Mouse (Mus musculus) forelimb bud, embryonic 11.5 days (tissue): ENCODE results near the gene Zswim1.

ENCODE experiments used
- DNase-seq: peaks from one replicate; pipeline ENCODE4 v3.0.0-alpha.2; 2012; ENCODE audit warnings: low read depth, low spot score

Zswim1 gene

DNA sequence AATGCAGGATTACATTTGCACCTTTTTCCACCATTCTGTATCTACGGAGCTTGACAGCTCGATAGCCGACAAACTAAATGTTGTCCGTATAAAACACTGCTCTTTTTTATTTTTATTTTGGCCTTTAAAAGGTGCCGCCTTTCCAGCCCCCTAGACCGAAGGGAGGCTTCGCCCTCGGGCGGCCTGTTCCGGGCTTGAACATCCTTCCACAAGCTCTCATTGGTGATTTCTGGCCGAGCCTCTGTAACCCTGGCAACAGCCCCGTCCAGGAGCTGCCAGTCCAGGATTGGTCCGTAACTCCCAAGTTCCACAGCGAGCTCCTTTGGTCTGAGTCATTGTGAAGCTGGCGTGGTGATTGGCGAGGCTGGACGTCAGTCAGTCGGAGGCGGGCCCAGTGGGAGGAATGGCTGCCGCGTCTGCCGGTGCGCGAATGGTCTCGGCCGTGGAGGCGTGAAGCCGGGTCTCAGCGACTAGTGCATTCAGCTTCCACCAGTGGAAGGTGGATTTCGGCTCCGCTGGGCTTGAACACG lies at the start of gene Zswim1:
Gene Zswim1, plus strand, starts transcription at position 51 of the 530 bp plus-strand sequence.
- peak; percentile 98 for DNase-seq

DNA sequence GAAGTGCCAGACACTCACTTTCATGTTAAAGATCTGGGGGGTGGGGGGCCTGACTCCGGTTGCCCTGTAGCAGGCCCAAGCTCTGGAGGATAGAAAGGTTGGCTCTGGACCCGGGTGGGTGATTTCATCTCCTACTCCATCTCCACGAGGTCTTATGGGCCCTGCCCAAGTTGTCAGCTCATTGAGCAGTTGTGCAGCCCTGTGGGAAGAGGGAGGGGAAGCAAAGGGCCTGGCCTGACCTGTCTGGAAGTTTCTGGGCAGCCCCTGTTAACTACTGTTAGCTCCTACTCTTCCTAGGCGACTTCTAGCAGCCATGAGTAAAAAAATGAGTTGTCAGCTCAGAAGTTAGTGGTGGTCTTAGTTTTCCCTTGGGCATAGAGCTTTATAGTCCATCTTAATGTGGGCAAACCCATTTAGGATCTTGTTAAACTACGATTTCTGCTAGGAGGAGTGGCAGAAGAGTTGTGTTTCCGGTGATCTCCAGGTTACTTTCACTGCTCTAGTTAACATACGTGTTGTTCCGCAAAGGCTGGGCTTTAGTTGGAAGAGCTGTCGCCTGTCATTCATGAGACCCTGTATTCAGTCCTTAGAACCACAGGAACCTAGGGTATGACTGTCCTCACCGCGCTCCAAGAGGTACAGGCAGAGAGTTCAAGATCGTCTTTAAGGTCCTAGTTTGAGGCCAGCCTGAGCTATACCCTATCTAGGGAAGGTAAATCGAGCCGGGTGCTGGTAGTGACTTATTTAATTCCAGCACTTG lies 49.1 kb upstream of the Zswim1 start:
- DNase-seq, result no peak

DNA sequence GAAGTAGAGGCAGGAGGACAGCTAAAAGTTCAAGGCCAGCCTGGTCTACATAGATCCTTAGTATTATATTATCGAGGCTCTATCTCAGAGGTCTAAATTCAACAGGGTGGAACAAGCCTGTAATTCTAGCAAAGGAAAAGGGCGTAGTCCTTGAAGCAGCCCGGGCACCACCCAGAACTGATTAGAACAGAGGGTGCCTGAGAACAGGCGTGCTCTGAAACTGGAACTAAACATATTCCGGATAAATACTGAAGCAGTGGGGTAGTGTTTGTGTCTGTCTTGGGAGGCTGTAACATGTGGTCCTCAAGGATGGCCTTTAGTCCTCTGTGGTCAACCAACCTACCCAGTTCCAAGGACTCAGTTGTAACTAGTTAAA lies 48.5 kb upstream of the Zswim1 start:
- no peak for DNase-seq

DNA sequence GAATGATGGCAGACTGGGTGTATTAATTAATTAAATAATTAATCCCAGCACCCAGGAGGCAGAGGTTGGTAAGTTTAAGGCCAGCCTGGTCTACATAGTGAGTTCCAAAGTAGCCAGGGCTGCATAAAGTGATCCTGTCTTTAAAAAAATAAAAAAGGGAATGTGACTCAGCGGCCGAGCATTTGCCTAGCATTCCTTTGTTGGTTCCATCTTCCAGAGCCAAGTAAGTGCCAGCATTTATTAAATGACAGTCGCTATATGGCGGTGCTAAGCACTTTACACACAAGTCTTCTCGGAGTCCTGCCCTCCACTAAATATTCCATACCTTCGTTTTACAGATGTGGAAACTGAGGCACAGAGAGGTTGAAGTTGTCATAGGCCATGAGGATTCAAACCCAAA lies 46.4 kb upstream of the Zswim1 start:
- DNase-seq, result no peak

DNA sequence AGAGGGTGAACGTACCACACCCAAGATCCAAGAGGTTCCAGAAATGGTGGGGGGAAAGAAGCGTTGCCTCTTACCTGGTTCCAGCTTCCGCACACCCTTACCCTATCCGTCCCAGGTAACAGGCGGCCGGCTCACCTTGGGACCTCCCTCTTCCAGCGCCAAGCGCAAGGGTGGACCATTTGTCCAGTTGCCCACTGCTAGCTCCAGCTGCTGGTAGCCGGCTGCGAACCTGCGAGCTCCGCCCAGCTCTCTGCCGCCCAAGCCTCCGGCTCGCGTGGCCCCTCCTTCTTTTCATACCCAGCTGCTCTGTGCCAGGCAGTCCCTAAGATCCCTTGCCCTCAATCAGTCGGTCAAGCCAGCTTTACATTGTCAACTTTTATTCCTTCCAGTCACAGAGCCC lies 45.7 kb upstream of the Zswim1 start:
- DNase-seq, result no peak

DNA sequence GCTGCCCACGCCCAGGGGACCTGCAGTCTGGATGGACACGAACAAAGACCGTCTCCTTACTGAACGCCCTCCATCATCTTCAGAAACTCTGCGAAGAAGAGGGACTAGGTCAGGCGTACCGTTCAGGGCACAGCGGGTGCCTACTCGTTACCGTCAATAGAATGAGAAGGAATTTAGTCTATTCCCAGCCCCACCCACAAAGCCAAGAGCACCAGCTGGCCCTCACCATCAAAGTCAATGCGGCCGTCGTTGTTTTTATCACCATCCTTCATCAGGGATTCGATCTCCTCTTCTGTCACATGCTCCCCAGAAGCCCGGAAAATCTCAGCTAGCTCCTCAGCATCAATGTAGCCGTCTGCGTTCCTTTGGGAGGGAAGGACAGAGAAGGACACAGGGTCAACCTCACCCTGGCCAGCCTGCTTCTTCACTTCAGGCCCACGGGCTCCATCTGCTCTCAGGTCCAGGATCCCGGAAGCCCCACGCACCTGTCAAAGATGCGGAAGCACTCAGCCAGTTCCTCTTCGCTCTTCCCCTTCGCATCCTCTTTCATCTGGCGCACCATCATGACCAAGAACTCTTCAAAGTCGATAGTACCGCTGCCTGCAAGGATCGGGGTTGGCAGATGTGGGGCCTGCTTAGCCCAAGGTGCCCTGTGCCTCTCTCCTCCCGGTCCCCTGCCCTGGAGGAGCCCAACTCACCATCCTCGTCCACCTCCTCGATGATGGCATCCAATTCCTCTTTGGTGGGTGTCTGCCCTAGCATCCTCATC lies 45.1 kb upstream of the Zswim1 start:
- no peak for DNase-seq

DNA sequence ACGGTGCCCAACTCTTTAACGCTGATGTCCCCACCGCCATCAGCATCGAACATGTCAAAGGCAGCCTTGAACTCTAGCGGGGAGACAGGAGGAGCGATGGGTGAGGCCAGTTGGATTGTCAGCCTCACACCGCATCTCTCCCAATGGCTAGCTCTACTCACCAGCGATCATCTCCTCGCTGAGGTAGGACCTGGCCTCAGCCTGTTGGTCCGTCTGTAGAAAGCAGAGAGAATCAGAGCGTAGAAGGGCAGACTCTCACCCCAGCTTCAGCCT lies 44.5 kb upstream of the Zswim1 start:
- DNase-seq, result no peak

DNA sequence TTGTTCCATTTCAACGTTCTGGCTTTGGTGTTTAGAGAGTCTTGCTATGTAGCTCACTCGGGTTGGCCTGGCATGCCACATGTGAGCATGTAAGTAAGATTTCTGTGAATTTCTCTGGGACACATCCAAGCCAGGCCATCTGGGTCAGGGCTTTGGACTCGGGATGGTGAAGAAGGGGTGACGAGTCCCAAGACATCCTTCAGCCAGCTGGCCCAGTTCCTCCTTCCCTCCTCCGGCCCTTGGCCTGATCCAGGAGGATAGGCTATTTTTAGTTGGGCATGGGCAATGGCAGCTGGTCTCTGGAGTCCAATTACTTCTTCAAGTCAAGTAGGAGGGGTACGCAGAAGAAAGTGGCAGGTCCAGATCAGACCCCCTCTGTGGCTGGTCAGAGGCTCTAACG lies 43.7 kb upstream of the Zswim1 start:
- no peak for DNase-seq

DNA sequence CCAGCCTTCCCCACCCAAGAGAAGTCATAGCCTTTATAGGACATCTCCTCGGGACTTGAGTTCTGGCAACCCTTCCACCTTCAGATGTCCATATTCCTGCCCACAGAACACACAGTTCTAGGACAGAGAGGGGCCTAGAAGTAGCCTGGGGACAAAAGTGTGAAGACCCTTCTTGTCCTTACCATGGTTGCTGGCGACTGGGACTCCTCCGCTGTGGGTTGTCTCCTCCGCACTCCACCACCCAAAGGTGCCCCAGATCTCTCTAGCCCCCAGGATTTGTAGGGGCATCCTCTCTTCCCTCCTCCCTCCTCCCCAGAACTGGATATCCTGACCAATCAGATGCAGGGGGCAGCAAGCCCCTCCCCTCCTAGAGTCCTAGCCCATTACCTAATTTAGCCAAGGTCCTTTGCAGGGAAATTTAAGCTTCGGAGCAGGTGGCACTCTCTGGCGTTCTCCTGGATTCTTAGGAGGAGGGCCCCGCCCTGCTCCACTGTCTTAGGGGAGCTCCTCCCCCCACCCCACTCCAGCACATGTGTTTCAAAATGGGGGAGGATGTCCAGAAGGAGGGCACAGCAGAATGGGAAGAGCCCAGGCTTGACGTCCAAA lies 42.9 kb upstream of the Zswim1 start, which contains the start of gene Tnnc2:
Gene Tnnc2, minus strand, starts transcription at position 487 of the 606 bp plus-strand sequence.
- no peak for DNase-seq

DNA sequence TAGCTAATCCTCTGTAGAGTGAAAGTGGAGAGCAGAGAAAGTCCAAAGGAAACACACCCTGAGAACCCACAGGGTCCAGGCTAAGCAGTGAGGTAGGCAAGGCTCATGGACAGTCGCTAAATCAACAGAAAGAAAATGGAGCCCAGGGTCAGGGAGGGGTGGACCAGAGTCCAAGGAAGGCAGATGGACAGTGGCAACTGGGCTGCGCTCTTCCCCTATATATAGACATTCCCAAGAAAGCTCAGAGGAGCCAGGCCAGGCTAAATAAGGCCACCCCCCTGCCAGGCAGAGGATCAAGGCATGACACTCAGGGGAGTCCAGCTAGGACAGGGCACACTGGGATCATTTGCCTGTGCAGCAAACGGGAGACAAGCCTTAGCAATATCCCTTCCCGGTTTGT lies 40.6 kb upstream of the Zswim1 start:
- no peak for DNase-seq

DNA sequence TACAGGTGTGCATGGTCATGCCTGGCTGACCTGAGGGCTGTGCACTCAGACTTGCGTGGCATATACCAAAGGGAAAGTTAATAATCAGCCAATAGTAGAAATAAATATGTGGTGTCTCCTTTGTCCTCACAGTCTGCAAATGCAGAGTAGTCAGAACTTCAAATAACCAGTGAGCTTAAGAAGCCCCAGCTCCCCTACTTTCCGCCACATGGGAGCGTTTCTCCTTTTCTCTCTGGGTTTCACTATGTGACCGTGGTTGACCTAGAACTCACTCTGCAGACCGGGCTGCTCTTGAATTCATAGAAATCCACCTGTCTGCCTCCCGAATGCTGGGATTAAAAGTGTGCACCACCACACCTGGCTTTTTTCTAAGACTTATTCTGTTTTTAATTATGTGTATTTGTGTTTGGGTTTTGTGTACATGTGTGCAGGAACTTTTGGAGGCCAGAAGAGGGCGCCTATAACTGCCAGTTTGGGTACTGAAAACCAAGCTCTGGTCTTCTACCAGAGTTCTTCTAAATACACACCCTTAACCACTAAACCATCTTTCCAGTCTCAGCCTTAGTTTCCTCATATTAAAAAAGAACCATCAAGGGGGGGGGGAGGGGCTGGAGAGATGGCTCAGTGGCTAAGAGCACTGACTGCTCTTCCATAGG lies 38.4 kb upstream of the Zswim1 start:
- DNase-seq, result peak; percentile 11

DNA sequence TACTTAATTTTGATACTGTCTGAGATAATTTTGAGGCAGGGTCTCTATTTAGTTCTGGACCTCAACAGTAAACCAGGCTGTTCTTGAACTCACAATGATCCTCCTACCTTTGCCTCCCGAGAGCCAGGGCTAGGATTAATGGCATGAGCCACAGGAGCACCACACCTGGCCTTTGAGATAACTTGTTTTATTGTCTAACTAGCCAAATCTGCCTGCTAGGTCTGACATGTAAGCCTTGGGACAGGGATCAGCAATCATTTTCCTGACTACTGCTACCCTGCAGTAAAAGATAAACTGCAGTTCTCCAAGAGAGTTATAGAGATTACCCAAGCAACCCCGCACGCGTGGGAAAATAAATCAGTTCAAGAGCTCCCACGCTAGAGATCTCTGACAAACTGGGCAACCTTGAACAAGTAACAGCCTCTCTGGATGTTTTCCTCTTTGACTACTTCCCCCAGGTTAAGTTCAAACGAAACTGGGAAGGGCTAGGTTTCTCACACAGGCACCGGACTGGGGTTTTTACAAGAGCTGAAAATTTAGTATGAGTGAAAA lies 37.5 kb upstream of the Zswim1 start:
- no peak for DNase-seq

DNA sequence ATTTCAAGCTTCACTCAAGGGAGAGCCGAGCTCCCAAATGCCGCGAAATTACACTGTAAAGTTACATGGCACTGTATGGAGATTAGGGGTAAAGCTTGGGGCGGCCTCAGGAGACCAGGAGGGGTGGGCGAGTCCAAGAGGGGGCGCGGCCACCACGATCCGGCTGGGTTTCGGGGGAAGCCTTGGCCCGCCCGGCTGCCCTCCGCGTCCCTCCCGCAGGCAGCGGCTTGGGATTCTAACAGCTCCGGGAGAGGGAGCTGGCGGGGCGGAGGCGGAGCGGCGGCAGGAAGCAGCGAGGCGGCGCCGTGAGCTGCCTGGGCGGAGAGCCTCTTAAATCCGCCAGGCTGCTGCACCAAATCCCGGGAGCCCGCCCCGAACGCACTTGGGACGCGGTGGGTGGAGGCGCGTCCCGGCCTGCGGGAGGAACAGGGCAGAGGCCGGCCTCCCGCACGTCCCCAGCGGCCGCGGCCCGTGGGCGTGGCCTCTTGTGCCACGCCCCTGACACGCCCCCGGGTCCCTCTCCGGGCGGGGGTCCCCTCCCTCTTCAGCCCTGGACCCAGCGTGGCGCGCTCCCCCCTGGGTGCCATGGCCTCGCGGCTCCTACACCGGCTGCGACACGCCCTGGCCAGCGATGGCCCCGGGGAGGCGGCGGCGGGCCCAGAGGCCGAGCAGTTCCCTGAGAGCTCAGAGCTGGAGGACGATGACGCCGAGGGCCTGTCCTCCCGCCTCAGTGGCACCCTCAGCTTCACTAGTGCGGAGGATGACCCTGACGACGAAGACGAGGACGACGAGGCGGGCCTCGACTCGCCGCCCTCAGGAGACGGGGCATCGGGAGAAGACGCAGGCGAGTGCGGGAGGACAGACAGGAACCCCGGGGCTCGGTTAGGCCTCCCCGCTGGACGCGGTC lies 36.8 kb upstream of the Zswim1 start, which contains the start of gene Snx21:
Gene Snx21, plus strand, starts transcription at position 343 of the 907 bp plus-strand sequence.
- DNase-seq, result peak; percentile 79

DNA sequence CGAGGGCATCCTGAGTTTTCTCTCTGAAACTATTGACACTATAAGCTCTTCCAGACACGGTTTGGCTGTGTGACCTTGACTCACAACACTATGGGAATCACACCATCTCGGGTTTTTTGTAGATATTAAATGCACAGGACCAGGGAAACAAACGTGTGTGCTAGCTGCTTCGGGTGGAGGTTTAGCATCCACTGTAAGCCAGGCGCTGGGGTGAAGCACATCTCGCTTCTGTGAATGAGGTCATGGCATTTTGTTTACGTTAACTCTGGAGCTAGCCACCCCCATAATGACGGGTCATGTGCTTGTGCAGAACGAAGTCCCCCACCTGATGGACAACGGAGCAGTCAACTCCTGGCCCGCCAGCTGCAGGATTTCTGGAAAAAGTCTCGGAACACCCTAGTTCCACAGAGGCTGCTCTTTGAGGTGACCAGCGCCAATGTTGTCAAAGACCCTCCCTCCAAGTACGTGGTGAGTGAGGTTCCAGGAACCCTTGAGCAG lies 36.0 kb upstream of the Zswim1 start:
- DNase-seq, result peak; percentile 14

DNA sequence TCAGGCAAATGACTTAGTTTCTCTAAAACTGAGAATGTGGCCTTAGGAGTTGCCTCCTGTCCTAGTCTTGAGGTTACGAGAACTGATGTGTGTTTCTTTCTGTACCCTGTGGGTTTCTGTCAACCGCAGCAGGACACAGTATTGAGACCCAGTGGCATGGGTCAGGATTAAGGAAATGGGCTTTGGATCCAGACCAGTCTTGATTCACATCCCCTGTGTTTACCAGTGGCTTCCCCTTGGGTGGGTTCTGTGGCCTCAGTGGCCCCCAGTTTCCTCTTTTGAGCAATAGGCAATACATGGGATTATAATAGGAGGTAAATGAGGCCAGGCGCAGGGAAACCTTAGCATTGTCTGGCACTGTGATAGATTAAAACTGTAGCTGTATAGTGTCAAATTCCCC lies 35.5 kb upstream of the Zswim1 start:
- DNase-seq, result no peak

DNA sequence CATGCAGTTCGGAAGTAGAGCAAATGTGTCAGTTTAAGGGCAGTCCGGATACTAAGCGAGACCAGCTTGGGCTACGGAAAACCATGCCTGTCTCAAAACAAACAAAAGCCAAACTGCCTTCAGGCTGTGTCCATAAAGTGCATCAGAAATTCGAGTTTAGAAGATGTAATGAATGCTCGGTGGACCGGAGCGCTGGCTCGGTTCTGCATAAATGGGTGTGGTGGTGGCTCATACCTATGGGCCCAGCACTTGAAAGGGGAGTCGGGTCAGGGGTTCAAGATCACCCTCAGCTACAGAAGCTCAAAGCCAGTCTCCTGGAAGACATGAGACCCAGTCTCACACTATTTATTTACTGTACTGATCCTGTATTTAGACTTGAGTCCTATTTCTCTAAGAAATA lies 34.7 kb upstream of the Zswim1 start:
- DNase-seq, result no peak

DNA sequence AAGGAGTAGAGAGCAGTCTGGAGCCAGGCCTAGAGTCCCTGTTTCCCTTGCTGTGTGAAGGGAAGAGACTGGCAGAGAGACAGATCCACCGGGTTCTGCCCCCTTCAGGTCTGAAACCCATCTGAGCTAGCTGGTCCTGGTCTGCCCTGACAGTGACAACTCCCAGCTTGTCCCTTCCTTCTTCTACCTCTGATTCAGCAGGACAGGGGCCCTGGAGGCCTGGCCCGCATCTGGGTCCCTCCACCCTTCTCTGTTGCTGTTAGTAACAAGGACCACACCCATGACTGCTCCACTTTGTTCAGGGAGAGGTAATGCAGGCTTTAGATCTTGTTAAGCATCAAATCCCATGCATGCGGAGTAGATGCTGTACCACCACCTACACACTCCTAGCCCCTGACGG lies 34.1 kb upstream of the Zswim1 start:
- DNase-seq, result no peak

DNA sequence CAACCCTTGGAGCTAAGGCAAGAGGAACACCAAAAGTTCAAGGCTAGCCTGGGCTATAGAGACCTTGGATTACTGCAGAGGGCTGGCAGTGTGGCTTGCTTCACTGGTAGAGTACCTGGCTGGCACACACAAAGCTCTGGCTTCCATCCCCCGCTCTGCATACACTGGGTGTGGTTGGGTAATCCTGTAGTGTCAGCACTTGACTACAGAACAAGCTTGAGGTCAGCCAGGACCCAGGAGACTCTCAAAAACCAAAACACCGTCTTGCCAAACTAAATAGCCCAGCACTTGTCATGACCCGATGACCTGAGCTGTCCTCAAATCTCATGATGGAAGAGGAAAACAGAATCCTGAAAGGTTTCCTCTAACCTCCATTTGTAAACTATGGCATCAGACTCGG lies 32.0 kb upstream of the Zswim1 start:
- no peak for DNase-seq

DNA sequence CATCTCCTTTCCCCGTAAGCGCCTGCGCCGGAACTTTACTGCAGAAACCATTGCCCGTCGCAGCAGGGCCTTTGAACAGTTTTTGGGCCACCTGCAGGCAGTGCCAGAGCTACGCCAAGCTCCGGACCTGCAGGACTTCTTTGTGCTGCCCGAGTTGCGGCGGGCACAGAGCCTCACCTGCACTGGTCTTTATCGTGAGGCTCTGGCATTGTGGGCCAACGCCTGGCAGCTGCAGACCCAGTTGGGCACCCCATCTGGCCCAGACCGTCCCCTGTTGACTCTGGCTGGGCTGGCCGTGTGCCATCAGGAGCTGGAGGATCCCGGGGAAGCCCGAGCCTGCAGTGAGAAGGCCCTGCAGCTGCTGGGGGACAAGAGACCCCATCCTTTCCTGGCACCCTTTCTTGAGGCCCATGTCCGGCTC lies 30.6 kb upstream of the Zswim1 start:
- no peak for DNase-seq

DNA sequence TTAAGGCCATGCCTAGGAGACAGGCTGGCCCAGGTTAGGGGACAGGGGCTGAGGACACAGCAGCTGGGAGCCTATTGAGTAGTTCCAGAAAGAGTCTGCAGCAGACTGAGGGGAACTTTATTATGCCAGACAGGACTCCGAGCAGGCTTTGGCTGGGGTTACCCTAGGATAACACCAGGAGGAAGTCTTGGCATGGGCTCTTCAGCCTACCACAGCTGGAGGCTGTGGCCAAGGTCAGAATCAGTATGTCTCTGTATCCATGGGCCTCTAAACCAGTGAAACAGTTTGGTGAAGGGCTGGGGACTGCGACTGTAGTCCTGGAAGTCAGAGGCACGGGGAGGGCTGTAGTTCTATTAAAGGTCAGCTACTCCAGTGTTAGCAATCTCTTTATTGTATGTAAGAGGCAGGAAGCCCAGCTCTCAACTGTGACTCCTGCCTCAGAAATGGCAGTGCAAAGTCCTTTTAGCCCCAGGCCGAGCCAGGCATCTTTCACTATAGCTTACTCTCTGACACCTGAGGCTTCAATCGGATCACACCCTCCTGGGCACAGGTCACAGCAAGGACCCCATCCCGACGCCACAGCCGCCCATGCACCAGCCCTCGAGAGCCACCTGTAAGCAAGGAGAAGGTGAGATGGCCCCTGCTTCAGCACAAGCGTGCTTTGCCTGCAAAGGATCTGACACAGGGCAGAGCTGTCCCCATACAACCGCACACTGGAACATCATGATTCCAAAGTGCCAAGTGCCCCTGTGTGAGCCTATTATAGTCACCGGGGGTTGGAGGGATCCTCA lies 29.9 kb upstream of the Zswim1 start:
- no peak for DNase-seq
